Mouse (Mus musculus): ENCODE results near the gene Oas1f.

- TF ChIP-seq CTCF (IDR thresholded peaks at IDR 0.05; ENCODE audit: borderline replicate concordance, control insufficient read depth, extremely low read depth, insufficient read depth, low read length, poor library complexity) (0 out of 2 replicates have a peak, but pooled peaks have one; percentile 40), POLR2A (IDR thresholded peaks at IDR 0.05; ENCODE audit: control insufficient read depth, extremely low read depth, insufficient read depth, low read length, poor library complexity) (no peak)
Measured at GRCm38 (mm10) chr5:120806458-120806857, 40.7 kb upstream of the Oas1f start.
